Mouse (Mus musculus): ENCODE measurements around the gene Arhgap31. TPM values are rescaled to one million over a fixed set of nuclear protein-coding genes. Genes with fewer than 3 reads are reported as not detected.

Arhgap31 gene
- polyA plus RNA-seq, 1 experiment, result 7.0 TPM

GRCm38 (mm10) chr16:38549479-38550396, 163.3 kb downstream of the Arhgap31 start, which contains the start of gene Poglut1:
TSS of gene Poglut1 (minus strand) at chr16:38550258.
- DNase-seq (ENCODE audit: low read depth), result peak; percentile 92
- TF ChIP-seq POLR2A (IDR thresholded peaks at IDR 0.05; ENCODE audit: borderline replicate concordance, extremely low read depth, insufficient read depth, insufficient read length, poor library complexity, severe bottlenecking) (peak; percentile 96), CTCF (IDR thresholded peaks at IDR 0.05; ENCODE audit: borderline replicate concordance, extremely low read depth, insufficient read depth, insufficient read length) (no peak)

Other genes with a start within 250 kb of the Arhgap31 start
- 18.5 and 19.1 TPM in 2 replicates for gene Timmdc1, start 190.6 kb downstream of the Arhgap31 start, polyA plus RNA-seq (2012; rRNA removed)
- 60.4 and 66.6 TPM in 2 replicates for gene Poglut1, start 163.0 kb downstream of the Arhgap31 start, polyA plus RNA-seq (2012; rRNA removed)
- 86.0 and 112 TPM in 2 replicates for gene Tmem39a, start 154.6 kb downstream of the Arhgap31 start, polyA plus RNA-seq (2012; rRNA removed)
- 14.1 and 18.8 TPM in 2 replicates for gene B4galt4, start 29.0 kb upstream of the Arhgap31 start, polyA plus RNA-seq (2012; rRNA removed)
- 1.3 and 2.7 TPM in 2 replicates for gene Upk1b, start 87.1 kb upstream of the Arhgap31 start, polyA plus RNA-seq (2012; rRNA removed)
- gene 4930435E12Rik, start 115.5 kb upstream of the Arhgap31 start, polyA plus RNA-seq (2012; rRNA removed), result not detected in 2 replicates
- gene Igsf11, start 179.4 kb upstream of the Arhgap31 start, polyA plus RNA-seq (2012; rRNA removed), result 6.4 and 8.1 TPM in 2 replicates